Mouse (Mus musculus) large intestine, adult 2 months (tissue): ENCODE results near the gene Ttc33. TPM values are rescaled to one million over a fixed set of nuclear protein-coding genes. Genes with fewer than 3 reads are reported as not detected.
"Not testable (repeated sequence)": the region's sequence is repeated elsewhere in the genome, so short reads cannot be mapped to it uniquely, and the experiment has no call there.

Experiments
- DNase-seq: peaks from one replicate; pipeline ENCODE4 v3.0.0-alpha.2; 2012; ENCODE audit warnings: low read depth, low spot score
- WGBS: fragments of 180-500 bp; shearing (Covaris S2); methylation state at CpG from one replicate; pipeline ENCODE4 v1.1.7; 2018; 5-methylcytosine and 5-hydroxymethylcytosine counted together
- polyA plus RNA-seq: library from polyadenylated mRNA; depleted of rRNA; stranded (reverse); fragments of >200 nt; gene quantifications from 2 replicates; pipeline ENCODE4 v1.2.3, GENCODE M21; 2012

Ttc33 gene
- polyA plus RNA-seq, 1 experiment = 5.2 TPM

DNA sequence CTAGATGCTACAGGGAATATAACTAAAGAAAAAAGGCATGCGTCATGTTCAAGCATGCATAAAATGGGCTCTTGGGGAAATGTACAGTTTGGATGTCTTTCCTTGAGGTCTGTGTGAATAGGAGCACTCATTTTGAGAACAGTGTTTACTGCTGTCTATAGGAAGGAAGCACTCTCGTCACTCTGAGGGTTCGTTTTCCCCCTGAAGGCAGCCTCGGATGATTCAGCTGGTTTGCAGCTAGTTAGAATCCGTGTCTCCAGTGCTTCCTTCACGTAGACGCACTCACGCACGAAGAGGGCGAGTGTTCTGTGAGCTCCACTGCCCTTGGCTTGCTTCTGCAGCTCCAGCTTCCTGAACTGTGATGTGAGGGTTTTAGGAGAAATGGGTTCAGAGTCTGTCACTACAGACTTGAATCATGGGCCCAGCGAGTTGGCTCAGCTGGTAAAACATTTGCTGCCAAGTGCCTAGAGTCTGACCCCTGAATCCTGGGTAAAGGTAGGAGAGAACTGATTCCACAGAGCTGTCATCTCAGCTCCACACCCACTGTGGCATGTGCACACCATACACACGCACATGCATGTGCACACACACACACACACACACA lies 12.0 kb upstream of the Ttc33 start:
- WGBS = 85% methylated on average over 12 of the region's 12 CpGs
- DNase-seq = no peak

GRCm38 (mm10) chr15:5184668-5185330 lies 526 bp upstream of the Ttc33 start:
- DNase-seq = no peak

GRCm38 (mm10) chr15:5186293-5186675 lies 959 bp downstream of the Ttc33 start:
- 8% methylated on average over 10 of the region's 10 CpGs for WGBS

More at GRCm38 (mm10) chr15:5184668-5185330, 526 bp upstream of the Ttc33 start:
- 12% methylated on average over 11 of the region's 11 CpGs for WGBS

DNA sequence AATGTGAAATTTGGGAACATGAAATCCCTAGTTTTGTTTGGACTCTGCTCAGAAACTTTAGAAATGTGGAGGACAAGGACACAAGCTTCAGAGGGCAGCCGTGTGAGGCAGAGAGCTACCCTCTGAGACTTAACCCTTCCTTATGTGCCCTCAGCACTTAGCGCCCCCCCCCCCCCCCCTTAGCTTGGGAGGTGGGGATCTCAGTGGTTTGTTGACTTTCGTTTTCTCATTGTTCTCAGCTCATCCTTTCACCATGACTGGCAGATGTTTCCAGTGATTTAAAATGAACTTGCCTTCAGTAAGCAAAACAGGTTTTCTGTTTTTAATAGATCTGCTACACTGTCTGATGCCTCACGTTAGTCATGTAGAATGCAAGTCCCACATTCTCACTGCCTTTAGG lies 1.8 kb downstream of the Ttc33 start:
- WGBS = 38% methylated on average over 4 of the region's 4 CpGs
- no peak for DNase-seq

More at GRCm38 (mm10) chr15:5186293-5186675, 959 bp downstream of the Ttc33 start:
- no peak for DNase-seq

DNA sequence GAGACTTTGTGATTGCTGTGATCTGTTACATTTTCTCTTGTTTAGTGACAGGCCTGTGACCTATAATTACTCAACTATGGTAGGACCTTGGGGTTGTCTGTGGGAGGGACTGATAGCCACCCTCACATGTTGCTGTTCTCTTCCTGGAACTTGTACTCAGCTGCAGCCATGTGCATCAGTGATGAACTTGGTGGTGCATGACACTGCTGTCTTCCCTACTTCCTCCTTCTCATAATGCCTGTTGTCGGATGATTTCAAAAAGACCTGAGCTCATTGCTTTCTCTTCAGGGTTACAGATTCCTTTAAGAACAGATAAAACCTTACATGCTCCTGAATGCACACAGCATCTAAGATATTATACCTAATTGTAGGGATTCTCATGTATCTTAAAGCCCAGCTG lies 2.7 kb downstream of the Ttc33 start:
- no peak for DNase-seq
- WGBS = 78% methylated on average over 1 of the region's 1 CpGs

GRCm38 (mm10) chr15:5189504-5190093 lies 4.3 kb downstream of the Ttc33 start:
- no peak for DNase-seq
- WGBS = 53% methylated on average over 10 of the region's 10 CpGs

DNA sequence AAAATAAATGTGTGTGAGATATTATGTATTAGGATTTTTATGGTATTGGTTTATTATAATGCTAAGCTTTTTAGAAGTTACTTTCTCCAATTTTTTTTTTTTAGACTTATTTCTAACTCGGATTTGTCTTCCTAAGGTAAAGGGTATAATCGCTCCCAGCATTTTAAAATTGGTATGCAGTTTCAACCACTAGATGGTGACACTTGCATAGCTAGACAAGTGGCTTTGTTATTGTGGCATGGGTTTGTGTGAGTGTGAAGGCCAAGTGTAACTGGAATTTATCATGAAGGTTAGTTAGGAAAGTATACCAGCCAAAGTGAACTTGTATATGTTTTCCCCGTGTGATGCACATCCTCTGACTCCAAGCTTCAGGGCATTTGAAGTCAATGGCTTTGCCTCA lies 8.5 kb downstream of the Ttc33 start:
- 45% methylated on average over 3 of the region's 3 CpGs for WGBS
- no peak for DNase-seq

DNA sequence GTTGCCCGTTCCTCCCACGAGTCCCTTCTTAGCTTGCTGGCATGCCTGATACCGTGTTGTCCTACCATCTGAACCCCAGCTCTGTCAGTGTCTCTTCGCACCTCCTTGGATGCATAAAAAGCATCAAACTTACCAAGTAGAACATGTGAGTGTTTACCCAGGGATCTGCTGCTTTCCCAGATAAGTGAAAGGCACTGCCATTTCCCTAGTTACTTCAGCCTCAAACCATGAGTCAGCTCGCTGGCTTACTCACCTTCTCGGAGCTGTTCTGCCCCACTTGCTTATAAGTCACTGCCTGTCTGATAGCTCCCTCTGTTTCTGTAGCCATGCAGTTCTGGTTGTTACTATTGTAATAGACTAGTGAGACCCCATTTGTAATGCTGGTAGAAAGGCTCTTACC lies 9.1 kb downstream of the Ttc33 start:
- 74% methylated on average over 6 of the region's 6 CpGs for WGBS
- DNase-seq = no peak

- no peak for DNase-seq
- WGBS = 80% methylated on average over 9 of the region's 9 CpGs
Observed at GRCm38 (mm10) chr15:5194931-5195330, 9.6 kb downstream of the Ttc33 start.

DNA sequence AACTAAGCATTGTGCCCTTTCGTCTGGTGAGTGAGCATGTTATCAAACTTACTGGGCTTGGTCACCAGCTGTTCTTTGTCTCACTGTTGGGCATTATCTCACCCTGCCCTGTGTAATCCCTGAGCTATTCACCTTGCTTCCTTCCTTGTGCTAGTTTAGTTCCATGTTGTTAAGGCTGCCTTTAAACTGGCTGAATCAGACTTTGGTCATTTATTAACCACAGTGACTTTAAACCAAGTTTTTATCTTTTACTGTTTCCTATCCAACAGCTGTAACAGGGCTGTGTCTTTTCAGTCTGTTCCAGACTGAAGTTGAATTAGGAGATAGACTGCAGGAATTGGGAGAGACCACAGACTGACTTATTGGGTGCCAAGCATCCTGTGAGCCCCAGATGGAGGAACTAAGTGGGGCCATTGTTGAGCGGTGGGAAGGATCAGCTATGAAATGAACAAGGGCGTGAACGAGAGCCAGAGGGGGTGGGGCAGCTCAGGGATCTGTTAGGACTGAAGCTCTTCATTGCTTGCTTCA lies 10.7 kb downstream of the Ttc33 start:
- 15% methylated on average over 4 of the region's 4 CpGs for WGBS
- peak; percentile 92 for DNase-seq

GRCm38 (mm10) chr15:5196691-5197090 lies 11.4 kb downstream of the Ttc33 start:
- WGBS = 25% methylated on average over 4 of the region's 4 CpGs
- DNase-seq = no peak

- no peak for DNase-seq
- 53% methylated on average over 9 of the region's 9 CpGs for WGBS
Observed at GRCm38 (mm10) chr15:5205222-5205621, 19.9 kb downstream of the Ttc33 start.

DNA sequence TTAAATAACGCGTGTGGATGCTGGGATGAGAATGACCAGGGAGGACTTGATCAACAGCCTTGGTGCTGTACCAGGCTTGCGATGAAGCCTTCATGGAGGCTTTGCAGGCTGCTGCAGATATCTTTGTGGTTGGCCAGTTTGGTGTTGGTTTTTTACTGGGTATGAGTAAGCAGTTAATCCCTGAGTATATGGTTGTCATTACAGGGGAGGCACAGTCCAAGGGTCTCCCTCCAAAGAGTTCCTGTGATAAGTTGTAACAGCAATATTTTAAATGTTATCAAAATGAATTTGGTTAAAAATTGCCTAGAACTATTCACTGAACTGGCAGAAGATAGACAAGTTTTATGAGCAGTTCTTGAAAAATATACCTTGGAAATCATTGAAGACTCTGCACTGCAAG lies 23.8 kb downstream of the Ttc33 start:
- no peak for DNase-seq
- 90% methylated on average over 3 of the region's 3 CpGs for WGBS

GRCm38 (mm10) chr15:5220491-5220890 lies 35.2 kb downstream of the Ttc33 start:
- no peak for DNase-seq
- WGBS = 71% methylated on average over 6 of the region's 6 CpGs

GRCm38 (mm10) chr15:5230746-5231145 lies 45.4 kb downstream of the Ttc33 start:
- DNase-seq = not testable (repeated sequence)
- WGBS = 79% methylated on average over 10 of the region's 10 CpGs

DNA sequence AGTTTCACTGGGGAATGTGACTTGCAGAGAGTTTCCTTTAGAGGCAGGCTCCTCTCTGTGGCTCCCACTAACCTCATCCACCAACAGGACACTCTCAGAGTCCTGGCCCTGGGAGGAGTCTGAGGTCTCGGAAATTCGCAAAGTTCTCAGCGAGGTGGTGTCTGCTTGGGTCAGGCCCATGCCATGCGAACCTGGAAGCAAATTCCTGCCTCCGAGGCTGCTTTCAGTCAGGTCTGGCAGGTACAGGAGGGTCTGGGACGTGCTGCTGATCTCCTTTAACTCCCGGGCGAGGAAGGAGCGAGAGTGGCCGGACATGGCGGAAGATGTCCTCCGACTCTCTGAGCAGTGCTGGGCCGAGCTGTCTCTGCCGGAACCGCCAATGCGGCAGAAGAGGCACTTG lies 49.3 kb downstream of the Ttc33 start:
- WGBS = 91% methylated on average over 16 of the region's 16 CpGs
- DNase-seq = no peak

GRCm38 (mm10) chr15:5235527-5235926 lies 50.2 kb downstream of the Ttc33 start:
- no peak for DNase-seq
- WGBS = 39% methylated on average over 8 of the region's 8 CpGs

DNA sequence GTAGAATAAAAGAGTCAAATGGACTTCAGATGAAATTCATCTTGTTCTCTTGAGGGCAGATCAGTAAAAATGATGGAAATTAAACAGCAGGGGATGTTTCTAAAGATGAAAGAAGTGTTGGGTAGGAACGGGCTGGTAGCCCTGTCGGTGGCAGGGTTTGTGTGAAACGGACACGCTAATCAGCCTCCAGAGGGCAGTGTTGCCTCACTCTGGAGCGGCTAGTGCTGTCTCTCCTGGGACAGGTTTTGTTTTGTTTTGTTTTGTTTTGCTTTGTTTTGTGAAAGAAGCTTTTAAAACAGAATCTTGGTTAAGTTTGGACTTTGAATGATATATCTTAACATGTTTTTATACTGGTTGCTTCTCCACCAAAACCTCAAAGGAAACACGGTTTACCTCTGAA lies 51.2 kb downstream of the Ttc33 start:
- DNase-seq = no peak
- WGBS = 13% methylated on average over 6 of the region's 6 CpGs

DNA sequence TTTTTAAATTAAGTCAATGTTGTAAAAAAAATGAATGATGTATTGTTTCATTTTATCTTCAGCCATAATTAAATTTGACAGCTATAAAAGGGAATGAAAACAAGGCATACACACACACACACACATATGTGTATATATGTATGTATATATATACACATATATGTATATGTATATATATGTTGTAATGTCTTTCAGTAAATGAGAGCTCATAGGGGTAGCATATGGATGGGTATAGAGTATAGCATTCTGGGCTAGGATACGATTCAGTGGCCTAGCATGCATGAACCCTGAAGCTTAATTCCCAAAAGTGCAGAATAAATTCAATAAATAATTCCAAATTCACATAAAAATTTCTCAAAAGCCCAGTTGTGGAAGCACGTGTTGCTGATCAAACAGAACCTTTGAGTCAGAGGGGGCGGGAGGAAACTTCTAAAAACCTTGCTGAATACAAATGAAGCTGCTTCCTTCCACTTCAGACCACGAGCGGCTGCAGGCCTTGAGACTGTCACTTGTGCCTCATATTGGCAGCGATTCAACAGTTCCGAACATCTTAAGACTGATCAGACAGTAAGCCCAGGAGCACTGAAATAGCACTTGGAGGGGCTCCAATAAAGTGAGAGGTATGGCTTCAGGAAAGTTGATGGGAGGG lies 51.8 kb downstream of the Ttc33 start:
- WGBS = 23% methylated on average over 7 of the region's 7 CpGs
- DNase-seq = no peak

GRCm38 (mm10) chr15:5238073-5238472 lies 52.7 kb downstream of the Ttc33 start:
- WGBS = 43% methylated on average over 7 of the region's 7 CpGs
- DNase-seq = no peak
